Mouse (Mus musculus) natural killer cell, adult 2 months (primary cell): ENCODE results near the gene Npnt.

Experiments
- DNase-seq, 2 experiments: peaks; one replicate each; pipeline ENCODE4 v3.0.0; 2022; ENCODE audit warnings: low spot score in 2 of 2

Npnt gene

DNA sequence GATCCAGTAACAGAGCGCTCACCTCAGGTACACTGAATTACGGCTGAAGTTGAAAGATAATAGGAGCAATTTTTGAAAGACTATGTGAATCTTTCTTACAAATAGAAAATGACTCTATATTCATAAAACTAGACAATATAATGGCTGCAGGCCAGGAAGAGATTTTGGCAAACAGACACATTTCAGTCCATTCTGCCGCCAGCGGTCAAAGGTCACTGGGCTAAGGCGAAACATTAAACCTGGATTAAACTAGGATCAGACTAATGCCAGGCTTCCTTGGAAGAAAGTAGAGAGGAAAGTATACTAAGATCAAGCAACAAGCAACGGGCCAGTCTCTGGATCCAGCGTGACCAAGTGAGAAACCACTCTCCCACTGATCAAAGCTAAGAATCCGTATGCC lies 11.1 kb downstream of the Npnt start:
- no peak for DNase-seq

DNA sequence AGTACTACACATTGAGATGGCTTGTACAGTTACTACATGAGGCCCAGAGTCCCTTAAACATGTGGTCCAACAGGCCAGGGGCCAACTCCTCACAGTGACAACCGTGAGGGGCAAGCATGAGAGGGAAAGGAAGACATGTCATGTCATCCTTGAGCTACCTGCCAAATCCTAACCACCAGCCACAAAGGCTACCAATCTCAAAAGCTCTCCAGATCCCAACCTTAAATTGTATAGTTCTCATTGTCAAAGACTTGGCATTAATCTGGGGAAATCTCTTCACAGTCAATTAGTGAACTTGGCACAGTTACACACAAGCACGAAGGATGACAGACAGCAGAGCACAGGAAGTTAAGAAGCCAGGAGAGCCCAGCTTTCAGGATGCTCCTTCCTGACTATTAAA lies 15.4 kb downstream of the Npnt start:
- DNase-seq = no peak

DNA sequence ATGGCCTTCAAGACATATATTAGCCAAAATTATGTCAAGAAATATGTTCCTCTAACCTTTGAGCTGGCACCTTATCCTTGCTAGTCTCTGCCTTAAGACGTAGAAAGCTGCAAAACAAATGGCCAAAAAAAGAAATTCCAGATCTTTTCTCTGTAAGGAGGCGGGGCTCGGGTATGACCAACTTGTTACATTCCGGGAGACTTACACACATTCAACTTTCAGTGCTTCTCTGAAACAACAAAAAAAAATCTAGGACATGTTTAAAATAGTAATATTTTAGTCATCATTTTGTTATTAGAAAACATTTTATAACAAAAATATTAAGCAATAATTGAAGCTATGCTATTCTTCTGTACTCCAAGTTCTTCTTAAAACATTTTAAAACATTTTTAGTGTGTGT lies 18.6 kb downstream of the Npnt start:
- no peak for DNase-seq

DNA sequence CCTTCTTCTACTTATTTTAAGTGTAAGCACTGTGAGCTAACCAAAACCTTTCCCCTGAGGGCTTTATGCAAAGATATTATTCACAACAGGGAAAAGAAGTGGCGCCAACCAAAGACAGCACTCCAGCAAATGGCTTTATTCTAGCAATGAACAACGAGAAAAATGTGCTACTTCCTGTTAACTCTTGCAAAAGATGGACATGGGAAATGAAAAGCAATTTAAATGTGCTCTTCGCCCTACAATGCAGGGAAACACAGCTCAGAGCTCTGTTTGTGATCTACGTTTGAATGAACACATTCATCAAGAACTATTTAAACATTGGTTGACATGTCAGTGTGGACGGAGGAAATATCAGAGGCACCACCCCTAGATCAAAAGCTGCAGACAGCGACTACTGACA lies 20.2 kb downstream of the Npnt start:
- DNase-seq = no peak

DNA sequence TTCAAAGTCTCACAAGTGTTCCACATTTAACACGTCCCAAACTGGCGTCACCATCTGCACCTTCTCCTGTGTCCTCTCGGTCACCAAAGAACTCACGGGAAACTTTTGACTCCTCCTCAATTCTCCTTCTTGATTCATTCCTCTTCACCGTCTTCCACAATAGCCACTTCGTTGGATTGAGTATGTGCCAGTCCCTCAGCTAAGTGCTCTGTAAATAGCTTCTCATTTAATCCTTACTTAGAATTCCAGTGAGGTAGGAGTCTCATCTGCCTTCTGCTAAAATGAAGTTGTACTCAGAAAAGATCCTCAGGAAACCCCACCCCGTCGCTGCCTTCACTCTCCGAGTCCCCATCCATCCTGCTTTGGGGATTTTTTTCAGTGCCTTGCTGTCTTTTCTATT lies 21.9 kb downstream of the Npnt start:
- no peak for DNase-seq

DNA sequence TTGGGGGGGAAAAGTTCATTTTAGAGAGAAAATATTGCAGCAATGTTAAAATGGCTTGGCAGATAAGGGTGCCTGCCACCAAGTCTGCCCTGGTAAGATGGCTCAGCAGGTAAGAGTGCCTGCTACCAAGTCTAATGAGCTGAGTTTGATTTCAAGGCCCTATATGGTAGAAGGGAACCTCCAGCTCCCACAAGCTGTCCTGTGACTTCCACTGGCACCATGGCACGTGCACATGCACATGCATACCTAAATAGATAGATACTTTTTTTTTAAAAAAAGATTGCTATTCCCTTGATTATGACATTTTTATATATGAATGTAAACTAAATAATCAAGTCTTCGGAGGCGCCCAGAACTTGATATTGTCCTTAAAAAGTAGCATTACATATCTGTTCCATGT lies 30.3 kb downstream of the Npnt start:
- no peak for DNase-seq

DNA sequence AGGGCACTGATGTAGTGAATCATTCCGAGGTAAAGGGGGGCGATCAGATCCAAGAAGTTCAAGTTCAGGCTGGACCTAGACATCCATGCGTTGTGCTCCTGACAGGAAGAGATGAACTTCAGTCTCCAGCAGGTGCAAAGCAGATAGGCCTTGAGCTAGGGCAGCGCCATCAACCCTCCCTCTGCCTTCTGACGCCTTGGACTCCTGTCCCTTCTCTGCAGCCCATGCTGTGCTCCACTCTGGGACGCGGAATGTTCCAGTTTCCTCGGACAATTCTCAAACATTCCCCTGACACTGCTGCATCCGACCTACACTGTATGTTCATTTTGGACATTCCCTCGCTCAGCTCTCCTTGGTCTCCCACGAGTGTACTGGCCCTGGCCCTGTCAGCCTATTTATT lies 30.9 kb downstream of the Npnt start:
- no peak for DNase-seq

DNA sequence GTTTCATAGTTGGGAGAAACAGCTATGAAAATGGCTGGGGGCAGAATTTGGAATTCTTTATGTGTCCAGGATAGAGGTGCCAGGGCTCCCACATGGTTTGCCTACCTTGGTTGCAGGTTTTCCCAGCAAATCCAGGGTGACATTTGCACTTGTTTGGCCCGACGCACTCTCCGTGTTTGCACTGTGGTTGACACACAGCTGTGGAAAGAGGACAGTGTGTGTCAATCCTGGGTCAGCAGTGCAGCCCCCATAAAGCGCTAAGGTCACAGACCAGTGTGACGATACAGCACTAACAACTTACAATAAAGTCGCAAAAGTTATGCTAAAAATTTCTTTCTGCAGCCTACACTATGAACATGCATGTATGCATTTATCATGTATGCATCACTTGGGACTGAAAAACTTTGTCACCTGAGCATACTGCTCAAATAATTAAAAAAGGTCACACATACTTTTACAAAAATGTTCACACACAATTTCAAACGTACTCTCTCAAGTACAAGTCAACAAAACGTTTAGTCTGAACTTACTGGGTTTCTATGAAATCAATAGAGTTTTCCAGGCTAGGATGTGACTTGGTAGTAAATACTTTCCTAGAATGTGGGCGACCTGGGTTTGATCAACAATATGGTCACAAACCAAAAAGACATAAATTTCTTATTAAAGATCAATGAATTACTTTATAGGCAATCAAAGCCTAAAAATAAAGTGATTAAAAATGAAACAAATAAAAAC lies 32.6 kb downstream of the Npnt start:
- DNase-seq = no peak

DNA sequence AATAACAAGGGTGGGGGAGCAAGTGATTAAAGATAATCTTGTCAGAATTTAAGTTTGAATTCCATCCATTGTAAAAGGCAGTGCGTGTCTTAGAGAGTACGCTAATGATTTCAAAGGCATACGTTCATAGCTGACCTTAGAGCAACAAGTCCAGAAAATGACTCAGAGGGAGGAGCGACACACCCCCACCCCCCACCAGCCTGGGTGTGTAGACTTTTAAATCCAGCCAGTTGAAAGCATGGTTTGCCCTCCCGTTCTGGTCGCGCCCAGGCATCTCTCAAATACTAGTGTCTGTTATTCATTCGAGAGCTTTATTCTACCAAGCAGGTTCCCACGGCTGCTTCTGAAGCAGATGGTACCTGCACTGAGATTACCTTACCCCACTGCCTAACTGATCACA lies 34.4 kb downstream of the Npnt start:
- DNase-seq = no peak

DNA sequence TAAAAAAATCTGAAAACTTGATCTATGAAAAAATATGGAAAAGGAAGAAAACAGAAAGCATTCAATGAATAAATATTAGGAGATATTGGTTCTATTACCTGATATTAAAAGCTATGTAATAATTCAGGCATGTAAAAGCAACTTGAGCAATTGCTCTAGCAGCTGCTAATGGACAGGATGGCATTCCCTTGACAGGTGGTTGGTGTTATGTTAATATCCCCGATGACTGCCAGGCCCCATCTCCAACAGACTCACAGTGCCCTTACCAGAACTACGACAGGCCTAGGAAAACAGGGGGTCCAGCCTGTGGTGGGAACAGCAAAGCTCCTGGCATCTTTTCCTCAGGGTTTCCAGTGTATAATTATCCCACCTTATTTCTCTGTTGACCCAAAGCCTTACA lies 37.7 kb downstream of the Npnt start:
- DNase-seq = no peak

DNA sequence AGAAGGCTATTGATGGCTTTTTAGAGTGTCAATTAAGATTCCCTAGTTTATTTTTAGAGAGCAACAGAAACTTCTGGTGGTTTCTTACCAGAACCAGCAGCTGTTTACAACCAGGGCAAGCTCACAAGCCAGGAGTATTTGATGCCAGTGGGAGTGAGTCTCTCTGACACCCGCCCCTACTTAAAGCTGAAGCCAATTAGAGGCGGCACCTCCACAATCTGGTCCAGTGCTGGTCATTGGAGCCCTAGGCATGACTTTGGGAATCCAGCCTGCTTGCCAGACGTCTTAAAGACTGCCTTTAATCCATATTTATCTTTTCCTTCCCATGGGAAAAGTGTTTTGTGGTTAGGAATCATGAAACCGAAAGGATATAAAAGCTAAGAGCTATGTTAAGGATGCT lies 38.4 kb downstream of the Npnt start:
- DNase-seq = no peak

DNA sequence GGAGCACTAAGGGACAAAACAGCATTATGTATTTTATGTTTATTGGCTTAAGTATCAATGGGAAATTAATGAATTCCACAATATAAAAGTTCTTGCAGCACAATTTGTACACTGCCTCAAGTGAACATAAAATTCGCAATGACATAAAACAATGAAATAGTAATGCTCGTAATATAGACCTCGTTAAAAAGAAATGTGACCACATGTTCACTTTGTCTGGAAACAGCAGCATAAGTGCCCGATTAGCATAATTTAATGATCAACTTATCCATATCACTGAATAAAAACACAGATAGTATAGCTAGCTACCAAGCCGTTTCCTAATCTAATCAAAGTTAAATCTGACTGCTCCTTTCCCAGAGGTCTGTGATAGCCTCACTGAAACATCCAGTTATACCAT lies 39.4 kb downstream of the Npnt start:
- DNase-seq = no peak

DNA sequence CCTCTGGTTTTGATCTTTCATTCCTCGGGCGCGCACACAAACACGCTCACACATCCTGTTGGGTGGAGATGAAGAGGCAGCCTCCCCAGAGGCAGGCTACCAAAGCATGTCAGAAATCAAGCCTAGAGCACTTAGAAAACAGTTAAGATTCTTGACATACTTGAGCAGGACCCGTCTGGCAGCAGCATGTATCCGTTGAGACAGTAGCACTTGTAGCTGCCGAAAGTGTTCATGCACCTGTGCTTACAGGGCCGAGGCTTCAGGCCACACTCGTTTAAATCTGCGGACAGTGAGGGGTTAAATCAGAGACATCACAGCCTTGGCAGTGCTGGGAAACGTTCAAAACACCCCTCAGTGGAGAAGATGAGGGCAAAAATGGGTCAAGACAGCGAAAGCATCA lies 40.4 kb downstream of the Npnt start:
- no peak for DNase-seq

DNA sequence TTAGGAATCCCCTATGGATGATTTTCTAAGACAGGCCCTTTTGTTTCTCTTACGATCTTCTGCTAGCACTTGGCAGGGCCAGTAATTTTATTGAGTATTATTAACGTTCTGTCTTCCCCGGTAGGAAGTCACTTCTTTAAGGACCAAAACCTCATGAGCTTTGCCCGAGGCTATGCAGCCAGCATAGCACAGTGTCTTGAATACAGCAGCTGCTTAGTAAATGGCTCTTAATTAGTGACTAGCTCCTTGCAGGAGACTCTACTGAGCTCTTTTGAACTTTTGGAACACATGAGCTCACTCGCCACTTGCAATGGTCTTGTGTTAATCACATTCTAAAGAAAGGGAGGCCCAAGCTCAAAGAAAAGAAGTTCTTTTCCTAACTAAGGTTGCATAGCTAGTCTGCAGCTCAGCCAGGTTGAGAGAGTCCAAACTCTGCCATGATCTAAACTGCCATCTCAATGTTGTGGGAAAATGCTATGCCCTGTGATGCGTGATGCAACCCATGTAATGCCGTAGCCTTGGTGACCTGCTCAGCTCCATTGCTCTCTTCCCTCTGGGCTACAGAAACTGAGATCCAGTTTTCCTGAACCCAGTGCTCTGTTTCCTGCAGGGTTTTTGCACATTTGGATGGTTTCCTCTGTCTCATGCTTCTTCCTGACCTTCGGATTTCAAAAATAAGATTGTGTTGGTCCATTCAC lies 42.4 kb downstream of the Npnt start:
- no peak for DNase-seq

DNA sequence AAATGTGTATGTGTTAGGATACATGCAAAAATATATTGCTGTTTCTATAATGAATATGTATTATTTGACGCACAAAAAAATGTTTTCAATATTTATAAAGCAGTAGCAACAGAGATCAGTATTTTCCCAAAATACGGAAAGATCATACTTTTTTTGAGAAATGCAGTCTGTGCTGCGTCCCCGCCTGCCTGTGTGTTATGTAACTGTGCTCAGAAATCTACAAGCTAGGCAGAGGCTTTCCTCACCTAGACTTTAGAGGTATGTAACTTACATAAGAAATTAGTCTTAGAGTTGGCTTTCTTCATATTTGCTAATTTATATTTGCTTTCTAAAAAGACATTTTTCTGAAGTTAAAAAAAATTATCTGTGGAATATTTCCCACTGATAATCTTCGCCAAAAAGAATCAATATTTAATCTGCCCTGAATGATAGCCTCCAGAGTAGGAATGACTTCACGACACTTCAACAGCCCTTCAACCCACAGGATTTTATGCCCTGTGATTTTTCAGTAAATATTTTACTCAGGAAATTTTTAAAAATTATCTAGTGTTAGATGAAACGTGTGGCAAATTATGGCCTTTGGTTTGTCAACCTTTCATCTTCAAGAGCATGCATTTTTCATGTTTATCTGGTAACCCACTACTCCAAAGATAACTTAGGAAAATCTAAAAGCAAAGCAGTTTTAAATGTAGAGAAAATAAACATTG lies 44.7 kb downstream of the Npnt start:
- no peak for DNase-seq

DNA sequence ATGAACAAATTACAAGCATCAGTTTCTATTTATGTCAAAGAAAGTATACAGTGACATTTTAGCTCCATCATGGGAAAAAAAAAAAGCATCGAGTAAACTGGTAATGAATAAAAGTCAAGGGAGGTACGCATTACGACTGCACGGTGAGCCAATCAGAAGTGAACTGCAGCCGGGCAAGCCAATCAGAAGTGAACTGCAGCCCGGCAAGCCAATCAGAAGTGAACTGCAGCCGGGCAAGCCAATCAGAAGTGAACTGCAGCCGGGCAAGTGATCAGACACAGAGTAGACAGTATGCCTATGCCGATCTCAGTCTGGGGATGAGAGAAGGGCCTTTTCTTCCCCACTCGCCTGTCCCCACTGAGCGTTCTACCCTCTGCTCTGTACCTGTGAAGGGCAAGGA lies 46.7 kb downstream of the Npnt start:
- no peak for DNase-seq

DNA sequence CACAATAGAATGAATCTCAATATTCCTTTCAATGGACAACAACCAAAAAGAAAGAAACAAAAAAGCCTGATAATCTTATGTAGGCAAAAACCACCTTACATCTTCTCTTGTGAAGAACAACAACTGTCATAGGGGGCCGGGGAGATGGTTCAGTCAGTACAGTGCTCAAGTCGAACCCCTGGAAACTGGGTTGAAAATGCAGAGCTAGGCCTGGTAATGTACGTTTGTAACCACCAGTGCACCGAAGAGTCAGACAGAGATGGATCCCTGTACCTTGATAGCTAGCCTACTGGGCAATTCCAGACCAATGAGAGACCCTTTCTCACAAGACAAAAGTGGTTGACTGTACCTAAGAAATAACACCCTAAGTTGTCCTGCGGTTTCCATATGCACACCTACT lies 47.2 kb downstream of the Npnt start:
- DNase-seq = no peak

DNA sequence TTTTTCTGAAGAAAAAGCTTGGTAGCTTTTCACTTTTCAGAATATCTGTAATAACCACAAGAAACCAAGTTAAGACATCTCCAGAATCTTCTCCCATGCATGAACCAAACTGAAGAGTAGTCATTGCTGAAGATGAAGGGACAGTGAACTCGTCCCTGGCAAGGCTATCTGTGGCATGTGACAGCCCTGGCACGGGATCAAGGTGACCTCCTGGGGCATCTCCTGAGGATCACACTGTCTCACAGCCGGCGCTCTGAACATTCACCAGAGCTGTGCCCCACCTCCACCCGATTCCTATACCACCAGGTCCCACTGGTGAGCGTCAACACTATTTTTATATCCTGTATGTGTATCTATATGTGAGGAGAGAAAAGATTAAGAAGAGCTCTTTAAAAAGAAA lies 47.9 kb downstream of the Npnt start:
- no peak for DNase-seq

DNA sequence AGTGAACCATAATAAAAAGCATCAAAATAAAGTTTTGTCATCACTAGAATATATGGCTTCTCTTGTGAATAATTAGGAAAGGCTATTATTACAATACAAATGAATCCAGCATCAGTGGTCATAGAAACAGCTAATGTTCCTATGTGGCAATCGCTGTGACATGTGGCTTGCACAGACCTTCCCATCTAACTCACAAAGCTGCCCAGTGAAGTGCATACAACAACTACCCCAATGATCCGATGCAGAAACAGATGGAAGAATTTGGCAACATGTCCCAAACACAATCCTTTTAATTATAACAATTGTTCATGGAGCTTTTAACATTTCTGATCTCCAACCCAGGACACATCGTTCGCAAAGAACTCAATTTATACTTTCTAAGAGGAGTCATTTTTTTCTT lies 52.2 kb downstream of the Npnt start:
- no peak for DNase-seq

DNA sequence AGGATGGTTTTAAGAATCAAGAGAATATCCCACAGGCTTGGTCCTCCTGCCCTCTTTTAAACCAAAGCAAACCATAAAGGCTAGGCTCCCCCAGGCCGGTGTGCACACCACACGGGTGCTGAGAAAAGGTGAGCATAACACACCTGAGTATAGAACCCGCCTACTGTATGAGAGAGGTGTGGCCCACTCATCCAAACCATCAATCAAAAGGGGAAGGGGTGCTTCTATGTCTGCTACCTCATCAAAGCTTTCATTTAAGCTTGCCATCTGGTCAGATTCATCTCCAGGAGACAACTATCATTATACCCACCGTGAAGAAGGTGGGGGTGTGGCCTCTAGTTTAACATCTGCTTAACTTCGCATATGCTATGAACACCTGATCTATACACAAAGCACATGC lies 52.7 kb downstream of the Npnt start:
- no peak for DNase-seq

DNA sequence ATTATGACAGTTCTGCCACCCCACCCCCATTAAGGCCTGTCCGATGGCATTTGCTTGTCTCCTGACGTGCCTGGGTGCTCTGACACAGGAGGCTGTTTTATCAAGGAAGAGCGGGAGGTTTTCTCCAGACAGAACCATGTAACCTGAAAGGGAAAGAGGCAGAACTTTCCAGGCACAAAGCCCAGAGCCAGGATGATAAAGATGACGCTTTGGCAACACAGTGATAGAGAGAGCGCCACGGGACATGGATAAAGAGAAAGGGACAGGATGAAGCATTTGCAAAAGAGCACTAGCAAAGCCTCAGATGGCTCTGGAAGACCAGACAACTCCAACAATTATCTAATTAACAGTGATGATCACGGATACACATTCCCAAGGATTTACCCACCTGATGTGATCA lies 56.0 kb downstream of the Npnt start:
- DNase-seq = no peak

DNA sequence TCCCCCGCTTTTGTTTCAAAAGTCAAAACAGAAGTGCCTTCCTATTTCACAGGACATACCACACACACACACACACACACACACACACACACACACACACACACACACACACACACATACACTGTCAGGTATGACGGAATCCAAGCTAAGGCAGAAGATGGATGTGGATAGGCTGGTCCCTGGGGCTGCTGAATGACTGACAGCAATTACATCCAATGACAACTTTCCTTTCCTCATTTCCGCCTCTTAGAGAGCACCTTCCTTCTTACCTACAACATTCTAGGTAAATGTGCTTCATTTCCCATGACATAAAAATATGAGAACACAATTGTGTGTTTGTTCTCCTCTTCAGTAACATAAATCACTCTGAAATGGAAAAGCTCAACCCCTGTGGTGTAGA lies 56.4 kb downstream of the Npnt start:
- no peak for DNase-seq

DNA sequence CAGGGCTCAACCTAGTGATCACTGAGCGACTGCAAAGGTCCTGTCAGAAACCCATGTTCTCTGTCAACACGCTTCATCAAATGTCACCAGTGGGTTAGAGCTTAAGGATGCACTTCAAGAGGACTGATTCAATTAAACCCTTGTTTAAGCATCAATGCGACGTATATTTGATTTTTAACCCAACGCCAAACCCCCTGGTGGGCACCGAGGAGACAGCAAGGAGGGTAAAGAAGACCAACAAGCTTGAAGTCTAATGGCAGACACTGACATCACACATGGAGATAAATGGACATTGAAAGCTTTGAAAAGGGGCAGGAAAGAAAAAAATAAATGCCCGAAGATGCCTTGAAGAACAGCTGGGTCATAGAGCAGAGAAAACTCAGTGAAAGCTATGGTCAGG lies 57.0 kb downstream of the Npnt start:
- DNase-seq = no peak
